Mouse (Mus musculus) myocyte (in vitro differentiated cells): ENCODE results near the gene Gnaz.

Experiments used
- MYOG ChIP-seq, 3 experiments: IDR thresholded peaks; one replicate each; pipeline ENCODE4 v1.6.1; 2011; ENCODE audit warnings: control low read depth in 2 of 3, low read depth in 2 of 3, mild to moderate bottlenecking in 2 of 3; ENCODE audit not compliant: insufficient read length in 2 of 3, control insufficient read depth in 1 of 3, insufficient read depth in 1 of 3
- POLR2A ChIP-seq: IDR thresholded peaks from one replicate; pipeline ENCODE4 v1.6.1; 2011; ENCODE audit warnings: low read depth, mild to moderate bottlenecking, control low read depth, moderate library complexity; ENCODE audit not compliant: insufficient read length
- POLR2AphosphoS2 ChIP-seq: IDR thresholded peaks from one replicate; pipeline ENCODE4 v1.6.1; 2011; ENCODE audit warnings: low read depth, control low read depth; ENCODE audit not compliant: insufficient read length
- TCF12 ChIP-seq: IDR thresholded peaks from one replicate; pipeline ENCODE4 v1.6.1; 2011; ENCODE audit warnings: mild to moderate bottlenecking, control low read depth; ENCODE audit not compliant: poor library complexity, insufficient read depth, severe bottlenecking
- USF1 ChIP-seq: IDR thresholded peaks from one replicate; pipeline ENCODE4 v1.6.1; 2011; ENCODE audit warnings: low read depth, mild to moderate bottlenecking, control low read depth, moderate library complexity

DNA sequence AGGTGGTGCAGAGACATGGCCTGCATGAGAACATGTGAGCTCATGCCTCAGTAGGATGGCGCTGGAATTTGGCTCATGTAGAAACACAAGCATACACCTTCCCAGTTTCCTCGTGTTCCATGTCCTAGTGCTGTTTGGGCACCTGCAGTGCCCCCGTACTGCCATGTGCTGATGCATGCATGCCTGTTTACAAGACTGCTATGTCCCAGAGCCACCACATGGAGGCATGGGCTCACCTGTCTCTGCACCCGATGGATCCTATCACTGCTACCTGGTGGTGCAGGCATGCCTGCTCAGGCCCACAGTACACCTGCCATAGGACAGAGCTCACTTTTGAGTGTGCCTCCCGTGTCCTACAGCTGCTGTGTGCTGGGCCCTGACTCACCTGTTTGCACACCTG, 28.6 kb upstream of the Gnaz start:
- TF ChIP-seq POLR2AphosphoS2 (no peak), USF1 (no peak), MYOG (IDR thresholded peaks at IDR 0.05; ENCODE audit: control insufficient read depth in 1 of 3, insufficient read depth in 1 of 3, insufficient read length in 2 of 3, low read depth in 2 of 3) (no peak), POLR2A (no peak), TCF12 (no peak)
